Mouse (Mus musculus) cerebellum, adult 2 months (tissue): ENCODE measurements around the gene Lpar3.

Source experiments
- CTCF ChIP-seq: fragments of 200-500 bp; IDR thresholded peaks from 2 replicates; pipeline ENCODE4 v1.5.1; 2011; ENCODE audit warnings: low read depth, mild to moderate bottlenecking, control low read depth, low read length, moderate library complexity, borderline replicate concordance; ENCODE audit not compliant: insufficient read depth
- POLR2A ChIP-seq: fragments of 200-500 bp; IDR thresholded peaks from 2 replicates; pipeline ENCODE4 v1.6.1; 2011; ENCODE audit warnings: low read length, control low read depth, borderline replicate concordance; ENCODE audit not compliant: insufficient read depth

GRCm38 (mm10) chr3:146302451-146302850, 81.7 kb downstream of the Lpar3 start:
- TF ChIP-seq CTCF (no peak), POLR2A (no peak)
